Mouse (Mus musculus) kidney, embryonic 15.5 days (tissue): ENCODE data around the gene Mccc1. TPM values are rescaled to one million over a fixed set of nuclear protein-coding genes. Genes with fewer than 3 reads are reported as not detected.

Source experiments
- ATAC-seq: fragments of 200-750 bp; cut with Nextera tagmentation; replicated peaks from 2 replicates; pipeline ENCODE4 v1.8.0; 2017; ENCODE audit warnings: moderate TSS enrichment; ENCODE audit not compliant: low FRiP score
- H3K27ac ChIP-seq: fragments of 300-500 bp; sonication (generic); 2 replicates; pipeline ENCODE4 v1.5.1; 2015; ENCODE audit warnings: mild to moderate bottlenecking, inconsistent platforms
- H3K27me3 ChIP-seq: fragments of 300-500 bp; sonication (generic); 2 replicates; pipeline ENCODE4 v1.6.1; 2015; ENCODE audit warnings: inconsistent platforms
- H3K36me3 ChIP-seq: fragments of 300-500 bp; sonication (generic); 2 replicates; pipeline ENCODE4 v1.6.1; 2015; ENCODE audit warnings: inconsistent platforms
- H3K4me1 ChIP-seq: fragments of 300-500 bp; sonication (generic); 2 replicates; pipeline ENCODE4 v1.6.1; 2015; ENCODE audit warnings: inconsistent platforms
- H3K4me2 ChIP-seq: fragments of 300-500 bp; sonication (generic); 2 replicates; pipeline ENCODE4 v1.6.1; 2015; ENCODE audit warnings: moderate library complexity, mild to moderate bottlenecking, inconsistent platforms
- H3K4me3 ChIP-seq: fragments of 300-500 bp; sonication (generic); replicated peaks from 2 replicates; pipeline ENCODE4 v1.5.1; 2015; ENCODE audit warnings: mild to moderate bottlenecking, inconsistent platforms
- H3K9ac ChIP-seq: fragments of 300-500 bp; sonication (generic); 2 replicates; pipeline ENCODE4 v1.6.1; 2015; ENCODE audit warnings: mild to moderate bottlenecking, inconsistent platforms
- H3K9me3 ChIP-seq: fragments of 300-500 bp; sonication (generic); replicated peaks from 2 replicates; pipeline ENCODE4 v1.6.1; 2016; ENCODE audit warnings: inconsistent platforms
- WGBS: fragments of 180-500 bp; shearing (Covaris S2); methylation state at CpG from one replicate; pipeline ENCODE4 v1.1.7; 2015; ENCODE audit warnings: mixed read lengths; 5-methylcytosine and 5-hydroxymethylcytosine counted together
- polyA plus RNA-seq: library from polyadenylated mRNA; unstranded; fragments of >200 nt; fragmentation: Nextera tagmentation; extraction: Ambion mirVana; gene quantifications from 2 replicates; pipeline ENCODE4 v1.2.1, GENCODE M21; 2015

Gene Mccc1
- polyA plus RNA-seq, 1 experiment from 2014 or later = 50.4 TPM

- ATAC-seq = no peak
- H3K4me2 ChIP-seq = no peak overlapping the region
- 71% methylated on average over 11 of the region's 11 CpGs for WGBS
- no peak overlapping the region for H3K4me3 ChIP-seq
- no peak overlapping the region for H3K9ac ChIP-seq
- H3K27me3 ChIP-seq = no peaks in the 10 kb centered on the region
- peaks cover 40% of the 10 kb centered on the region for H3K36me3 ChIP-seq
- 0 out of 2 replicates have a peak, but pooled peaks cover 2% of the 10 kb centered on the region for H3K4me1 ChIP-seq
- no peak overlapping the region for H3K27ac ChIP-seq
- no peaks in the 10 kb centered on the region for H3K9me3 ChIP-seq
These were observed 5.6 kb downstream of the Mccc1 start for GRCm38 (mm10) chr3:35994552-35995531.

GRCm38 (mm10) chr3:35990715-35991114 is 9.8 kb downstream of the Mccc1 start:
- no peak overlapping the region for H3K4me3 ChIP-seq
- peaks cover 75% of the 10 kb centered on the region for H3K36me3 ChIP-seq
- ATAC-seq = no peak
- WGBS = 96% methylated on average over 7 of the region's 7 CpGs
- H3K27ac ChIP-seq = no peak overlapping the region
- no peaks in the 10 kb centered on the region for H3K27me3 ChIP-seq
- no peak overlapping the region for H3K9ac ChIP-seq
- H3K4me2 ChIP-seq = no peak overlapping the region
- no peaks in the 10 kb centered on the region for H3K4me1 ChIP-seq
- H3K9me3 ChIP-seq = no peaks in the 10 kb centered on the region

GRCm38 (mm10) chr3:35988031-35988430 is 12.4 kb downstream of the Mccc1 start:
- ATAC-seq = no peak
- Histone ChIP-seq H3K9ac (no peak overlapping the region), H3K27me3 (no peaks in the 10 kb centered on the region), H3K9me3 (no peaks in the 10 kb centered on the region), H3K4me1 (no peaks in the 10 kb centered on the region), H3K36me3 (peaks cover 71% of the 10 kb centered on the region), H3K4me3 (no peak overlapping the region), H3K4me2 (no peak overlapping the region), H3K27ac (no peak overlapping the region)
- 96% methylated on average over 6 of the region's 6 CpGs for WGBS

- Histone ChIP-seq H3K4me1 (no peaks in the 10 kb centered on the region), H3K27ac (no peak overlapping the region), H3K9ac (no peak overlapping the region), H3K4me2 (no peak overlapping the region), H3K36me3 (peaks cover 81% of the 10 kb centered on the region), H3K9me3 (no peaks in the 10 kb centered on the region), H3K27me3 (no peaks in the 10 kb centered on the region), H3K4me3 (no peak overlapping the region)
- ATAC-seq = no peak
- 86% methylated on average over 6 of the region's 6 CpGs for WGBS
These were observed 14.2 kb downstream of the Mccc1 start for GRCm38 (mm10) chr3:35986266-35986665.

GRCm38 (mm10) chr3:35973551-35973950 is 26.9 kb downstream of the Mccc1 start:
- Histone ChIP-seq H3K9me3 (no peaks in the 10 kb centered on the region), H3K9ac (no peak overlapping the region), H3K4me2 (no peak overlapping the region), H3K27ac (no peak overlapping the region), H3K4me1 (no peaks in the 10 kb centered on the region), H3K36me3 (peaks cover 74% of the 10 kb centered on the region), H3K4me3 (no peak overlapping the region), H3K27me3 (no peaks in the 10 kb centered on the region)
- 80% methylated on average over 7 of the region's 7 CpGs for WGBS
- no peak for ATAC-seq

- Histone ChIP-seq H3K27ac (no peak overlapping the region), H3K4me1 (no peaks in the 10 kb centered on the region), H3K27me3 (no peaks in the 10 kb centered on the region), H3K9me3 (no peaks in the 10 kb centered on the region), H3K9ac (no peak overlapping the region), H3K4me2 (no peak overlapping the region), H3K36me3 (peaks cover 72% of the 10 kb centered on the region), H3K4me3 (no peak overlapping the region)
- ATAC-seq = no peak
- WGBS = 79% methylated on average over 4 of the region's 4 CpGs
These were observed 27.5 kb downstream of the Mccc1 start for GRCm38 (mm10) chr3:35972985-35973384.

- Histone ChIP-seq H3K36me3 (peaks cover 70% of the 10 kb centered on the region), H3K4me3 (no peak overlapping the region), H3K9me3 (no peaks in the 10 kb centered on the region), H3K4me1 (no peaks in the 10 kb centered on the region), H3K9ac (no peak overlapping the region), H3K27ac (no peak overlapping the region), H3K27me3 (no peaks in the 10 kb centered on the region), H3K4me2 (no peak overlapping the region)
- ATAC-seq = no peak
- 93% methylated on average over 12 of the region's 12 CpGs for WGBS
These were observed 29.3 kb downstream of the Mccc1 start for GRCm38 (mm10) chr3:35971149-35971548.

- no peak for ATAC-seq
- Histone ChIP-seq H3K4me2 (no peak overlapping the region), H3K4me3 (no peak overlapping the region), H3K4me1 (no peaks in the 10 kb centered on the region), H3K9ac (no peak overlapping the region), H3K27me3 (no peaks in the 10 kb centered on the region), H3K27ac (no peak overlapping the region), H3K36me3 (peaks cover 67% of the 10 kb centered on the region), H3K9me3 (no peaks in the 10 kb centered on the region)
- 80% methylated on average over 4 of the region's 4 CpGs for WGBS
These were observed 30.0 kb downstream of the Mccc1 start for GRCm38 (mm10) chr3:35970441-35970840.

GRCm38 (mm10) chr3:35967366-35967921 is 33.0 kb downstream of the Mccc1 start:
- Histone ChIP-seq H3K27ac (no peak overlapping the region), H3K9me3 (no peaks in the 10 kb centered on the region), H3K4me3 (no peak overlapping the region), H3K36me3 (peaks cover 64% of the 10 kb centered on the region), H3K27me3 (no peaks in the 10 kb centered on the region), H3K4me1 (no peaks in the 10 kb centered on the region), H3K9ac (no peak overlapping the region), H3K4me2 (no peak overlapping the region)
- WGBS = 88% methylated on average over 8 of the region's 8 CpGs
- ATAC-seq = no peak

GRCm38 (mm10) chr3:35966493-35966892 is 34.0 kb downstream of the Mccc1 start:
- Histone ChIP-seq H3K4me1 (no peaks in the 10 kb centered on the region), H3K9ac (no peak overlapping the region), H3K9me3 (no peaks in the 10 kb centered on the region), H3K27ac (no peak overlapping the region), H3K27me3 (no peaks in the 10 kb centered on the region), H3K4me3 (no peak overlapping the region), H3K36me3 (peaks cover 61% of the 10 kb centered on the region), H3K4me2 (no peak overlapping the region)
- ATAC-seq = no peak
- 90% methylated on average over 2 of the region's 2 CpGs for WGBS

- H3K9ac ChIP-seq = no peak overlapping the region
- H3K4me1 ChIP-seq = no peaks in the 10 kb centered on the region
- H3K36me3 ChIP-seq = peaks cover 63% of the 10 kb centered on the region
- WGBS = 89% methylated on average over 4 of the region's 4 CpGs
- no peak overlapping the region for H3K4me2 ChIP-seq
- H3K4me3 ChIP-seq = no peak overlapping the region
- H3K9me3 ChIP-seq = no peaks in the 10 kb centered on the region
- H3K27ac ChIP-seq = no peak overlapping the region
- no peaks in the 10 kb centered on the region for H3K27me3 ChIP-seq
- no peak for ATAC-seq
These were observed 35.5 kb downstream of the Mccc1 start for GRCm38 (mm10) chr3:35964928-35965327.

GRCm38 (mm10) chr3:35963921-35964320 is 36.6 kb downstream of the Mccc1 start:
- H3K27me3 ChIP-seq = no peaks in the 10 kb centered on the region
- ATAC-seq = no peak
- 91% methylated on average over 5 of the region's 5 CpGs for WGBS

More at GRCm38 (mm10) chr3:35963921-35964320, 36.6 kb downstream of the Mccc1 start:
- Histone ChIP-seq H3K36me3 (peaks cover 71% of the 10 kb centered on the region), H3K9ac (no peak overlapping the region), H3K4me2 (no peak overlapping the region), H3K9me3 (no peaks in the 10 kb centered on the region), H3K4me3 (no peak overlapping the region), H3K27ac (no peak overlapping the region), H3K4me1 (no peaks in the 10 kb centered on the region)
